Mouse (Mus musculus): ENCODE measurements around the gene Kif26b.

DNA sequence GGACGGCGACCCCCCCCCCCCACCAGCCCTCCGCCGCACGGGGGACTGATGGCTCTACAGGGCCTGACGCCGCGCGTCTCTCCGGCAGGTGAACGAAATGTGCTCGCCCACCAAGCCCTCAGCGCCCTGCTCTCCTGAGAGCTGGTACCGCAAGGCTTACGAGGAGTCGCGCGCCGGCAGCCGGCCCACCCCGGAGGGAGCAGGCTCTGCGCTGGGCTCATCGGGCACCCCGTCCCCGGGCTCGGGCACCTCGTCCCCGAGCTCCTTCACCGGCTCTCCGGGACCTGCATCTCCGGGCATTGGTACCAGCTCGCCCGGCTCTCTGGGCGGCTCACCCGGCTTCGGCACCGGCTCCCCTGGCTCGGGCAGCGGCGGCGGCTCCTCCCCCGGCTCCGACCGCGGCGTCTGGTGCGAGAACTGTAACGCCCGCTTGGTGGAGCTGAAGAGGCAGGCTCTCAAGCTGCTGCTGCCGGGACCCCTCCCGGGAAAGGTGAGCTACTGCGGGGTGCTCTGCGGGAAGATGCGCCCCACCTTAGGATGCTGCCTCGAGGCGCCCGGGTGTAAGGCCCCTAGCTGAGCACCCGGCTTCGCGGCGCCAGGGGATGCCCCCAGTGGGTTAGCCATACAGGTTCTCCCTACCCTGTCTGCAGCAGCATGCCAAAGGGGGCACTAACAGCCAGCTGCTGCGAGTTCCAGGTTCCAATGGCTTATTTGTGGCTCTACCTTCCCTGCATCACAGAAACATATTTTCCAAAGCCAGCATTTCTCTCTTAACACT, 1.6 kb downstream of the Kif26b start:
- TF ChIP-seq CTCF (IDR thresholded peaks at IDR 0.05; ENCODE audit: borderline replicate concordance, insufficient read depth, low read depth, low read length) (peak; percentile 64), POLR2A (IDR thresholded peaks at IDR 0.05; ENCODE audit: borderline replicate concordance, insufficient read depth, low read length) (0 out of 2 replicates have a peak, but pooled peaks have one; percentile 21)

All from cerebellum, adult 2 months (tissue).